Mouse (Mus musculus) olfactory bulb, adult 2 months (tissue): ENCODE data around the gene Atp5d.

Experiments
- CTCF ChIP-seq: fragments of 200-500 bp; IDR thresholded peaks from 2 replicates; pipeline ENCODE4 v1.5.1; 2012; ENCODE audit warnings: low read depth, mild to moderate bottlenecking, low read length, moderate library complexity; ENCODE audit not compliant: insufficient read depth
- POLR2A ChIP-seq: fragments of 200-500 bp; IDR thresholded peaks from 2 replicates; pipeline ENCODE4 v1.6.1; 2012; ENCODE audit warnings: mild to moderate bottlenecking, low read depth, low read length, moderate library complexity; ENCODE audit not compliant: insufficient read depth

- no peak for TF ChIP-seq POLR2A
- no peak for TF ChIP-seq CTCF
These were observed 37.5 kb upstream of the Atp5d start for GRCm38 (mm10) chr10:80100982-80101381.
